Mouse (Mus musculus) CH12.LX (cell line): ENCODE results near the gene Phip.

Experiments
- CTCF ChIP-seq, 2 experiments: IDR thresholded peaks in 1 of 2; conservative IDR thresholded peaks in 1 of 2; 2 replicates each; pipeline ENCODE4 v1.5.1; 2011 to 2012; ENCODE audit warnings: low read depth in 2 of 2, low read length in 2 of 2, improper control_type of control experiment in 1 of 2, inconsistent platforms in 1 of 2, mild to moderate bottlenecking in 1 of 2, moderate library complexity in 1 of 2
- EP300 ChIP-seq: IDR thresholded peaks from 2 replicates; pipeline ENCODE4 v1.6.1; 2011; ENCODE audit warnings: low read length, improper control_type of control experiment
- JUND ChIP-seq: conservative IDR thresholded peaks from 2 replicates; pipeline ENCODE4 v1.6.1; 2011; ENCODE audit warnings: low read depth, low read length, improper control_type of control experiment
- POLR2A ChIP-seq: IDR thresholded peaks from 2 replicates; pipeline ENCODE4 v1.6.1; 2011; ENCODE audit warnings: low read depth, mild to moderate bottlenecking, improper control_type of control experiment, low read length
- ZC3H11A ChIP-seq: IDR thresholded peaks from 2 replicates; pipeline ENCODE4 v1.6.1; 2012; ENCODE audit warnings: low read depth, mild to moderate bottlenecking, inconsistent platforms, low read length, improper control_type of control experiment

DNA sequence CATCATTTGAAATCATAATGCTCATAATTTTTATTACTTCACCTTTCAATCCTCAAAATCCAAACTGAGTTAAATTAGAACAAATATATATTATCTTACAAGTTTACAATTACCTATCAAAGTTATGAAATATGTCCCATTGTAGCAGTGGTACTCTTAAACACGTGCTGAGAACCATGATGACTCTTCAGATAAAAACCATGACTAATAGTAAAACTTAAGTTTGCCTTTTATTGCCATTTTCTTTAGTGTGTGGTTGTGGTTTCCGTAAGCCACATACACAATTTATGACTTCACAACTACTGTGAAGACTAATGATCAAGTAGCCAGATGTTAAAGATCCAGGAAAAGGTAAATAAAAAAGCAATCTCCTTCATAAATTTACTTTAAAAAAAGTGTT, 14.0 kb downstream of the Phip start:
- TF ChIP-seq JUND (no peak), CTCF (conservative IDR thresholded peaks at IDR 0.05 in 1 of 2, IDR thresholded peaks at IDR 0.05 in 1 of 2; ENCODE audit: low read depth in 2 of 2, low read length in 2 of 2) (no peak), EP300 (no peak), POLR2A (no peak), ZC3H11A (no peak)
